Mouse (Mus musculus): Measurements from ENCODE around the gene Prpf4. TPM values are rescaled to one million over a fixed set of nuclear protein-coding genes. Genes with fewer than 3 reads are reported as not detected.

Gene Prpf4
- polyA plus RNA-seq (2012; rRNA removed) = 2.1 and 3.5 TPM in 2 replicates

GRCm38 (mm10) chr4:62408601-62409282 is at the start of gene Prpf4, which contains the start of gene Cdc26:
Gene Prpf4 (plus strand): TSS chr4:62408797.
Gene Cdc26 (minus strand): TSS chr4:62408642.
- no peaks in the 10 kb centered on the region for H3K27me3 ChIP-seq (ENCODE audit: control insufficient read depth, insufficient read depth, low read length)
- H3K36me3 ChIP-seq (ENCODE audit: control insufficient read depth, insufficient read depth, low read length) = peaks cover 25% of the 10 kb centered on the region
- peak; percentile 61; the same call in 1 of the 2 replicates for TF ChIP-seq POLR2A (IDR thresholded peaks at IDR 0.05; ENCODE audit: low read depth, low read length)
- no peak for TF ChIP-seq CTCF (IDR thresholded peaks at IDR 0.05; ENCODE audit: extremely low read depth, insufficient read length, insufficient replicate concordance, low read depth, low read length)
- peak within 1 kb of the TSS; percentile 87 for H3K4me3 ChIP-seq (ENCODE audit: low read depth, low read length)
- H3K27ac ChIP-seq (ENCODE audit: insufficient read depth, low read depth, low read length) = peak within 1 kb of the TSS; percentile 64
- H3K4me1 ChIP-seq (ENCODE audit: control insufficient read depth, insufficient read depth, insufficient read length, low read length) = no peaks in the 10 kb centered on the region
- under 1% methylated on average over 39 of the region's 39 CpGs for WGBS

- Histone ChIP-seq H3K27ac (ENCODE audit: insufficient read depth, low read depth, low read length) (peak overlapping the region; percentile 77; the same call in 1 of the 2 replicates), H3K36me3 (ENCODE audit: control insufficient read depth, insufficient read depth, low read length) (peaks cover 3% of the 10 kb centered on the region; the same call in 1 of the 2 replicates), H3K4me3 (ENCODE audit: low read depth, low read length) (no peak overlapping the region), H3K4me1 (ENCODE audit: control insufficient read depth, insufficient read depth, insufficient read length, low read length) (no peaks in the 10 kb centered on the region; the same call in 1 of the 2 replicates), H3K27me3 (ENCODE audit: control insufficient read depth, insufficient read depth, low read length) (no peaks in the 10 kb centered on the region)
- WGBS = 20% methylated on average over 7 of the region's 7 CpGs
- TF ChIP-seq CTCF (IDR thresholded peaks at IDR 0.05; ENCODE audit: extremely low read depth, insufficient read length, insufficient replicate concordance, low read depth, low read length) = no peak
- TF ChIP-seq POLR2A (IDR thresholded peaks at IDR 0.05; ENCODE audit: low read depth, low read length) = no peak
These were observed 49.3 kb upstream of the Prpf4 start for GRCm38 (mm10) chr4:62359256-62359775.

GRCm38 (mm10) chr4:62360088-62360804 is 48.4 kb upstream of the Prpf4 start, which contains the start of the genes Fkbp15 and Slc31a1:
Gene Fkbp15 (minus strand): TSS chr4:62360548.
Gene Slc31a1 (plus strand): TSS chr4:62360727.
- under 1% methylated on average over 51 of the region's 51 CpGs for WGBS
- no peaks in the 10 kb centered on the region for H3K27me3 ChIP-seq (ENCODE audit: control insufficient read depth, insufficient read depth, low read length)
- no peaks in the 10 kb centered on the region for H3K36me3 ChIP-seq (ENCODE audit: control insufficient read depth, insufficient read depth, low read length)
- peak within 1 kb of the TSS; percentile 77 for H3K27ac ChIP-seq (ENCODE audit: insufficient read depth, low read depth, low read length)
- H3K4me3 ChIP-seq (ENCODE audit: low read depth, low read length) = peak within 1 kb of the TSS; percentile 79
- H3K4me1 ChIP-seq (ENCODE audit: control insufficient read depth, insufficient read depth, insufficient read length, low read length) = no peaks in the 10 kb centered on the region; the same call in 1 of the 2 replicates
- no peak for TF ChIP-seq CTCF (IDR thresholded peaks at IDR 0.05; ENCODE audit: extremely low read depth, insufficient read length, insufficient replicate concordance, low read depth, low read length)
- peak; percentile 93 for TF ChIP-seq POLR2A (IDR thresholded peaks at IDR 0.05; ENCODE audit: low read depth, low read length)

GRCm38 (mm10) chr4:62360805-62361455 is 47.7 kb upstream of the Prpf4 start:
- TF ChIP-seq CTCF (IDR thresholded peaks at IDR 0.05; ENCODE audit: extremely low read depth, insufficient read length, insufficient replicate concordance, low read depth, low read length) = no peak
- no peak for TF ChIP-seq POLR2A (IDR thresholded peaks at IDR 0.05; ENCODE audit: low read depth, low read length)
- Histone ChIP-seq H3K27ac (ENCODE audit: insufficient read depth, low read depth, low read length) (peak overlapping the region; percentile 48), H3K4me3 (ENCODE audit: low read depth, low read length) (peak overlapping the region; percentile 74), H3K4me1 (ENCODE audit: control insufficient read depth, insufficient read depth, insufficient read length, low read length) (no peaks in the 10 kb centered on the region; the same call in 1 of the 2 replicates), H3K36me3 (ENCODE audit: control insufficient read depth, insufficient read depth, low read length) (no peaks in the 10 kb centered on the region), H3K27me3 (ENCODE audit: control insufficient read depth, insufficient read depth, low read length) (no peaks in the 10 kb centered on the region)
- under 1% methylated on average over 22 of the region's 22 CpGs for WGBS

GRCm38 (mm10) chr4:62361571-62361970 is 47.0 kb upstream of the Prpf4 start:
- Histone ChIP-seq H3K4me1 (ENCODE audit: control insufficient read depth, insufficient read depth, insufficient read length, low read length) (no peaks in the 10 kb centered on the region; the same call in 1 of the 2 replicates), H3K36me3 (ENCODE audit: control insufficient read depth, insufficient read depth, low read length) (no peaks in the 10 kb centered on the region), H3K4me3 (ENCODE audit: low read depth, low read length) (no peak overlapping the region), H3K27ac (ENCODE audit: insufficient read depth, low read depth, low read length) (peak overlapping the region; percentile 48; the same call in 1 of the 2 replicates), H3K27me3 (ENCODE audit: control insufficient read depth, insufficient read depth, low read length) (no peaks in the 10 kb centered on the region)
- TF ChIP-seq POLR2A (IDR thresholded peaks at IDR 0.05; ENCODE audit: low read depth, low read length) = no peak
- no peak for TF ChIP-seq CTCF (IDR thresholded peaks at IDR 0.05; ENCODE audit: extremely low read depth, insufficient read length, insufficient replicate concordance, low read depth, low read length)
- 9% methylated on average over 6 of the region's 6 CpGs for WGBS

GRCm38 (mm10) chr4:62361997-62362396 is 46.6 kb upstream of the Prpf4 start:
- Histone ChIP-seq H3K4me1 (ENCODE audit: control insufficient read depth, insufficient read depth, insufficient read length, low read length) (no peaks in the 10 kb centered on the region; the same call in 1 of the 2 replicates), H3K27me3 (ENCODE audit: control insufficient read depth, insufficient read depth, low read length) (no peaks in the 10 kb centered on the region), H3K4me3 (ENCODE audit: low read depth, low read length) (no peak overlapping the region), H3K36me3 (ENCODE audit: control insufficient read depth, insufficient read depth, low read length) (no peaks in the 10 kb centered on the region), H3K27ac (ENCODE audit: insufficient read depth, low read depth, low read length) (no peak overlapping the region)
- TF ChIP-seq CTCF (IDR thresholded peaks at IDR 0.05; ENCODE audit: extremely low read depth, insufficient read length, insufficient replicate concordance, low read depth, low read length) = no peak
- TF ChIP-seq POLR2A (IDR thresholded peaks at IDR 0.05; ENCODE audit: low read depth, low read length) = no peak
- WGBS = 76% methylated on average over 1 of the region's 1 CpGs
